Mouse (Mus musculus) ES-Bruce4 (cell line): ENCODE measurements around the gene Ppp1r18.

ENCODE experiments used
- CTCF ChIP-seq: IDR thresholded peaks from one replicate; pipeline ENCODE4 v1.8.1; 2011; ENCODE audit warnings: low read depth, low read length
- EP300 ChIP-seq: IDR thresholded peaks from 2 replicates; pipeline ENCODE4 v1.6.1; 2011; ENCODE audit warnings: low read depth, low read length; ENCODE audit not compliant: insufficient read depth
- POLR2A ChIP-seq: IDR thresholded peaks from one replicate; pipeline ENCODE4 v1.8.1; 2011; ENCODE audit warnings: low read length; ENCODE audit not compliant: insufficient read depth

GRCm38 (mm10) chr17:35905587-35905986, 40.2 kb downstream of the Ppp1r18 start:
- TF ChIP-seq POLR2A (no peak), CTCF (no peak), EP300 (no peak)
